In the genomic region with DNA sequence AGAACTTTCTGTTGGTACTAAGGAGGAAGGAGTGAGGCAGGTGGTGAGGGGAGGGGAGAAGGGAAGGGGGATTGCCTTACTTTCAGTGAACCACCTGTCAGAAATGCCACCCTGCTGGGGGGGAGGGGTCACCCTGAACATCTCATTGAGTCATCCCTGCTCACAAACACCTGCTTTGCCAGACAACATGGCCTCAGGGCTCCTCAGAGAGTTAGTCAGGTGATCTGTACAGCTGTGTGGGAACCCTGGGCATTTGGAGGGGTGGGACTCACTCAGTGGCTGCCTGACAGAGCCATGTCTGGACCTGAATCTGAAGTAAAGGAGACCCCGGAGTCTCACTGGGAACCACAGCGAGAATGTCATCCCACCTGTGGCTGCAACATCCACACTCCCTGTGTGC, we compare ENCODE assay signal across 27 mouse cellular contexts.
"Had no signal": no experiment of that assay in that cellular context is flagged by ENCODE, and none has a peak within 500 bp of the region (broad histone marks: within the 10 kb centered on the region; RNA-seq: fewer than 3 reads in every experiment).

No protein-coding gene starts in this region.

- H3K27ac ChIP-seq: gastrocnemius, adult 2 months; heart, adult 2 months; heart, embryonic 13.5 days; heart, embryonic 15.5 days; hindbrain, embryonic 12.5 days; hindbrain, embryonic 15.5 days; hindbrain, postnatal 0 days; kidney, embryonic 15.5 days; kidney, postnatal 0 days; limb, embryonic 13.5 days; limb, embryonic 15.5 days; liver, embryonic 12.5 days; liver, embryonic 14.5 days had no signal

- H3K4me3 ChIP-seq: gastrocnemius, adult 2 months; heart, adult 2 months; heart, embryonic 13.5 days; heart, embryonic 15.5 days; hindbrain, embryonic 12.5 days; hindbrain, embryonic 15.5 days; kidney, embryonic 15.5 days; limb, embryonic 13.5 days; limb, embryonic 15.5 days; liver, embryonic 12.5 days had no signal

- H3K27me3 ChIP-seq: heart, embryonic 13.5 days; heart, embryonic 15.5 days; hindbrain, embryonic 12.5 days; hindbrain, embryonic 15.5 days; kidney, embryonic 15.5 days; limb, embryonic 13.5 days; limb, embryonic 15.5 days; liver, embryonic 12.5 days had no signal

- ATAC-seq: hindbrain, postnatal 0 days; intestine, embryonic 16.5 days; liver, embryonic 12.5 days had no signal

- DNase-seq: gastrocnemius, adult 2 months; gastrocnemius, postnatal 10 days; gastrocnemius, postnatal 25 days; heart, adult 2 months; heart, postnatal 14 days; heart, postnatal 36 days; kidney, adult 11 months; kidney, adult 2 months; kidney, adult 9 months; kidney, postnatal 14 days; kidney, postnatal 36 days; layer of hippocampus, adult 9-11 months; layer of hippocampus, postnatal 36 days; left cerebral cortex, postnatal 4 days had no signal

- H3K9ac ChIP-seq: heart, embryonic 13.5 days; heart, embryonic 15.5 days; hindbrain, embryonic 12.5 days; hindbrain, embryonic 15.5 days; kidney, embryonic 15.5 days; limb, embryonic 13.5 days; limb, embryonic 15.5 days; liver, embryonic 12.5 days; liver, embryonic 14.5 days had no signal

- H3K9me3 ChIP-seq: heart, embryonic 13.5 days; heart, embryonic 15.5 days; hindbrain, embryonic 12.5 days; hindbrain, embryonic 15.5 days; kidney, embryonic 15.5 days; limb, embryonic 13.5 days; limb, embryonic 15.5 days; liver, embryonic 12.5 days had no signal

- H3K36me3 ChIP-seq: heart, embryonic 13.5 days; heart, embryonic 15.5 days; hindbrain, embryonic 15.5 days; kidney, embryonic 15.5 days; limb, embryonic 13.5 days; limb, embryonic 15.5 days; liver, embryonic 12.5 days had no signal

- H3K4me1 ChIP-seq: heart, embryonic 15.5 days; kidney, embryonic 15.5 days; limb, embryonic 15.5 days; liver, embryonic 12.5 days had no signal

- H3K4me2 ChIP-seq: heart, embryonic 11.5 days; heart, embryonic 13.5 days; heart, embryonic 15.5 days; hindbrain, embryonic 12.5 days; hindbrain, embryonic 15.5 days; kidney, embryonic 15.5 days; limb, embryonic 13.5 days; limb, embryonic 15.5 days; liver, embryonic 12.5 days had no signal
